Mouse (Mus musculus) kidney, adult 10 weeks (tissue): ENCODE results near the gene Hdac7. TPM values are rescaled to one million over a fixed set of nuclear protein-coding genes. Genes with fewer than 3 reads are reported as not detected.

Experiments
- polyA plus RNA-seq: library from polyadenylated mRNA; stranded (reverse); fragments of 350-450 nt; fragmentation: Illumina TruSeq; extraction: RNeasy Lipid Tissue Mini Kit (QIAGEN cat#74804); gene quantifications from one replicate; pipeline ENCODE4 v1.2.3, GENCODE M21; 2014; ENCODE audit warnings: low read depth, low replicate concordance

Gene Hdac7
- polyA plus RNA-seq, result 1.6 TPM

DNA sequence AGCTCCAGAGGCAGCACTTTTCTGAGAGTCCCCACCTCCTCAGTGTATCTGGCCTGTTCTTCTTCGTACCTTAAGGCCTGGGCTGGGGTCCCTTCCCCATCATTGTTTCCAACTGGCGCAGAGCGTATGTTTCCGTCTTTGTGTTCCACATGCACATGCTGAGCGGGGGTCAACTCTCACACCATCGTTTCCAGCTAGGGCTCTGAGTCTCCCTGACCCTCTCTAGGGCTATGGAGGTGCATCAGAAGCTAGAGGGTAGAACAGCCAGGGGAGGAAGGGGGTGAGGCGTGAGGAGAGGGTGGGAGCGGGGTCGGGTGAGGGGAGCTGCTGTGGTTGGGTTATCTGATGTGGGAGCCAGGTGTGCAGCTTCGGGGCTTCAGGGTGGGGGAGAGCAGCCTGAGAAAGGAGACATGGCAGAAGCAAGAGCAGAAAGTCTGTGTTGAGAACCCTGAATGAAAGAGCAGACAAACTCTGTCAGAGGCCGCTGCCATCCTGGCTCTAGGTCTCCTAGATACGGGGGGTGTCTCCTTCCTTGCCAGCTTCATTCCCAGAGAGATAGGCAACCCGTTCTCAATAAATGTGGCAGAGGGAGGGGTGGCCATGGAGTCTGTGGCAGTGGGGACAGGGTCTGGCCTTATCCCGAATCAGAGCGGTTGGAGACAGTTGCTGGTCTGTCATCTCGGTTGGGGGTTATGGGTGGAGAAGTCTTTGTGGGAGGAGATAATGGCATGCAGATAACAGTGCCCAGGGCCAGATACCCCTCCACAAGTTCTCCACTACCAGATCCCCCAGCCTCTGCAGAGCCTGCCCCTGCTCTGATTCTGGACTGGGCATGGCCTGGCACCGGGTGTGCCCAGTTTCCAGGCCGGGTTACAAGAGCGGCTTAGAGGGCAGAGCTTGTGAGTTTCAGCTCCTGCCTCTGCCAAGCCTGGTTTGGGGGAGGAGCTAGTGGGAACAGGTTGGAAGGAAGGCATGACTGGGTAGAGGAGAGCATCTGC, at the start of gene Hdac7:
Hdac7 (minus strand) TSS at position 466 of the 998 bp plus-strand sequence.

DNA sequence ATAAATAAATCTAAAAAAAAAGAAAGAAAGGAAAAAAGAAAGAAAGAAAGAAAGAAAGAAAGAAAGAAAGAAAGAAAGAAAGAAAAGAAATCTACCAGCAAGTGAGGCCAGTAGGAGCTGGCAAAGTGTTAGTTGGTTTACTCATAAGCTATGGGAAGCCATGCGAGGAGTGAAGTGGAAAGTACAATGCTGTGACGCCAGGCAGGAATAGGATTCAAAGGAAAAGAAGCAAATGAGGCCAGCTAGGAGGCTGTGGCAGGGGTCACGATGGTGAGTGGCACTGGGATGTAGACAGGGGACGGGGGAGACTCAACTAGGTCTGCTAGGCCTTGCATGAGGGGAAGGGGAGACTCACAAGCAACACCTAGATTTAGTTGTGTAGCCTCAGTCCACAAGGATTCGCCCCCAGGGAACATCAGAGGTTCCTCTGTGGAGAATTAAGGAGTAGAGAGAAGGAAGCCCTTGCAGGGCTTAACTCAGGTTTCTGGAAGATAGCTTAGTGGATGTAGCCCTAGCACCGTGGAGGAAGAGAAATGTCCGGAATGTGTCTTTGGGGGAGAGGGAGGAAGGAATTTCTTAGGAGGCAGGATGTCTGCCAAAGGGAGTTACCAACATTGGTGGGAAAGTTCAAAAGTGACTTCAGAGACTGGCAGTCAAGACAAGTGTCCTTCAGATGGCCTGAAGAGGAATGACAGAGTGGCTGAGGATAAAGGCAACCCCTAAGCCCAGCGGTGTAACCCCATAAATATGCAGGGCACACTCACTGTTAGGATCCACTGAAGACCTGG, 65.8 kb downstream of the Hdac7 start, which contains the start of gene Slc48a1:
Slc48a1 (plus strand) TSS at position 210 of the 788 bp plus-strand sequence.

DNA sequence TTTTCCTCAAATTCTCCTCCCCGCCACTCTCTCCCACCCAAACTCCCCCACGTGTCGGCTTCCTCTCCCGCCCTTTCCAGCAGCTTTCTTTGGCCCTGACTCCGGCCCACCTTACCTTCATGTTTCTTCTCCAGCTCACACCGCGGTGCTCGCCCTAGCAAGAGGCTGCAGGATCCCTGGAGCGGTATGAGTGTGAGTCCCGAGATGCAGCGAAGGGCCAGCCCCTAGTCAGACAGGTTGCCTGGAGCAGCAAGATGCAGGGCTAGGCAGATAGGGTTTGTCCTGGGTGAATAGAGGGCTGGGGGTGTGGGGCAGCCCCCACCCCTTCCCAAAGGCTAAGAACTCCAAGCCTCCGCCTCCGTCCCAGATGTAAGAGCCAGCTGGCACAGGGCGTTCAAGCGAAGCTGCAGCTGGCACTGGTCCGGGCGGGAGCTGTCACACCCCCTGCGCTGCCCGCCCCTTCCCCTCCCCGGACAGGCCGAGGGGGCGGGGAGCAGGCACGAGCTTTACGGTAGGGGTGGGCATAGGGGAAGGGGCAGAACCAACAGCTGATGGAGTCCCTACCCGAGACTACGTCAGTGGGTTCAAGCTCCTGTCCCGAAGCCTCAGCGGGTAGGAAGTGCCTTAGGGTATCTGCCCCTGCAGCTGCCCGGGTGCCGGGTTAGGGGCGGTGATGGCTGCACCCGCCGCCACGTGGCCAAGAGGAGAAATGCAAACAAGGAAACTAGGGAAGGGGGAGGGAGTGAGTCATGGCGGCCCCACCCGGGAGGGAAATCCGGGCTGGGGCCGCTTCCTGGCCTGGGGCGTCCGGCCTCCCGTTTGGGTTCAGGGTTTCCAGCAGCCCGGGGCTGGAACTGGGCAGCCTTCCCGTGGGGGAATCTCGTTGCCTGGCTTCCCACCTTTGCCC, 76.8 kb downstream of the Hdac7 start, which contains the start of gene Rapgef3:
Rapgef3 (minus strand) TSS at position 693 of the 907 bp plus-strand sequence.

Other genes with a start within 250 kb of the Hdac7 start
- gene Rpap3, start 138.7 kb downstream of the Hdac7 start, polyA plus RNA-seq, result 25.9 TPM
- 2.0 TPM for gene Endou, start 113.2 kb downstream of the Hdac7 start, polyA plus RNA-seq
- 1.1 TPM for gene Rapgef3, start 76.5 kb downstream of the Hdac7 start, polyA plus RNA-seq
- gene Slc48a1, start 66.0 kb downstream of the Hdac7 start, polyA plus RNA-seq, result 63.9 TPM
- gene Vdr, start 66.1 kb upstream of the Hdac7 start, polyA plus RNA-seq, result 82.4 TPM
- 8.1 TPM for gene Tmem106c, start 119.7 kb upstream of the Hdac7 start, polyA plus RNA-seq
- not detected for gene Col2a1, start 160.2 kb upstream of the Hdac7 start, polyA plus RNA-seq
- gene Pfkm, start 248.1 kb upstream of the Hdac7 start, polyA plus RNA-seq, result 8.8 TPM
- 24.9 TPM for gene Senp1, start 249.2 kb upstream of the Hdac7 start, polyA plus RNA-seq